Mouse (Mus musculus) right cerebral cortex, postnatal 36 days (tissue): Measurements from ENCODE around the gene Nupr1.

Experiments used
- DNase-seq, 2 experiments: peaks; one replicate each; pipeline ENCODE4 v3.0.0; 2022; ENCODE audit warnings: low spot score in 2 of 2, mixed read lengths in 1 of 2

The Nupr1 gene

GRCm38 (mm10) chr7:126598919-126599318, 31.7 kb downstream of the Nupr1 start:
- DNase-seq: no peak

GRCm38 (mm10) chr7:126596414-126596813, 34.2 kb downstream of the Nupr1 start:
- DNase-seq: no peak

- DNase-seq: no peak
Measured at GRCm38 (mm10) chr7:126595890-126596289, 34.8 kb downstream of the Nupr1 start.

GRCm38 (mm10) chr7:126594862-126595561, 35.6 kb downstream of the Nupr1 start, which contains the start of gene Il27:
Gene Il27, minus strand, starts transcription at chr7:126594941.
- DNase-seq: no peak

GRCm38 (mm10) chr7:126587779-126588178, 42.9 kb downstream of the Nupr1 start:
- DNase-seq: no peak

GRCm38 (mm10) chr7:126586839-126587238, 43.8 kb downstream of the Nupr1 start:
- no peak for DNase-seq

- no peak for DNase-seq
Measured at GRCm38 (mm10) chr7:126585717-126586116, 44.9 kb downstream of the Nupr1 start, which contains the start of gene Cln3. Gene Cln3, minus strand, starts transcription at chr7:126585817.

- no peak for DNase-seq
Measured at GRCm38 (mm10) chr7:126584506-126584977, 46.1 kb downstream of the Nupr1 start, which contains the start of gene Apobr. Gene Apobr, plus strand, starts transcription at chr7:126584942.

- DNase-seq: no peak
Measured at GRCm38 (mm10) chr7:126583761-126584160, 46.9 kb downstream of the Nupr1 start.

GRCm38 (mm10) chr7:126583251-126583709, 47.4 kb downstream of the Nupr1 start:
- DNase-seq: peak; percentile 82 to 83

- DNase-seq: no peak
Measured at GRCm38 (mm10) chr7:126582759-126583158, 47.9 kb downstream of the Nupr1 start.

GRCm38 (mm10) chr7:126581661-126582060, 49.0 kb downstream of the Nupr1 start:
- DNase-seq: no peak

GRCm38 (mm10) chr7:126579172-126579571, 51.5 kb downstream of the Nupr1 start:
- DNase-seq: no peak

- DNase-seq: no peak
Measured at GRCm38 (mm10) chr7:126576946-126577345, 53.7 kb downstream of the Nupr1 start.
